Mouse (Mus musculus) C2C12 (cell line): ENCODE data around the gene Amdhd2.

Source experiments
- CTCF ChIP-seq: IDR thresholded peaks from one replicate; pipeline ENCODE4 v1.5.1; 2011; ENCODE audit not compliant: control insufficient read depth, insufficient read depth, insufficient read length
- MAX ChIP-seq: IDR thresholded peaks from one replicate; pipeline ENCODE4 v1.6.1; 2011; ENCODE audit warnings: mild to moderate bottlenecking, control low read depth
- MYOD1 ChIP-seq: IDR thresholded peaks from one replicate; pipeline ENCODE4 v1.6.1; 2011; ENCODE audit warnings: low read depth; ENCODE audit not compliant: control insufficient read depth, insufficient read length
- MYOG ChIP-seq: IDR thresholded peaks from one replicate; pipeline ENCODE4 v1.6.1; 2011; ENCODE audit not compliant: control insufficient read depth, insufficient read length; ENCODE audit errors: extremely low read depth

DNA sequence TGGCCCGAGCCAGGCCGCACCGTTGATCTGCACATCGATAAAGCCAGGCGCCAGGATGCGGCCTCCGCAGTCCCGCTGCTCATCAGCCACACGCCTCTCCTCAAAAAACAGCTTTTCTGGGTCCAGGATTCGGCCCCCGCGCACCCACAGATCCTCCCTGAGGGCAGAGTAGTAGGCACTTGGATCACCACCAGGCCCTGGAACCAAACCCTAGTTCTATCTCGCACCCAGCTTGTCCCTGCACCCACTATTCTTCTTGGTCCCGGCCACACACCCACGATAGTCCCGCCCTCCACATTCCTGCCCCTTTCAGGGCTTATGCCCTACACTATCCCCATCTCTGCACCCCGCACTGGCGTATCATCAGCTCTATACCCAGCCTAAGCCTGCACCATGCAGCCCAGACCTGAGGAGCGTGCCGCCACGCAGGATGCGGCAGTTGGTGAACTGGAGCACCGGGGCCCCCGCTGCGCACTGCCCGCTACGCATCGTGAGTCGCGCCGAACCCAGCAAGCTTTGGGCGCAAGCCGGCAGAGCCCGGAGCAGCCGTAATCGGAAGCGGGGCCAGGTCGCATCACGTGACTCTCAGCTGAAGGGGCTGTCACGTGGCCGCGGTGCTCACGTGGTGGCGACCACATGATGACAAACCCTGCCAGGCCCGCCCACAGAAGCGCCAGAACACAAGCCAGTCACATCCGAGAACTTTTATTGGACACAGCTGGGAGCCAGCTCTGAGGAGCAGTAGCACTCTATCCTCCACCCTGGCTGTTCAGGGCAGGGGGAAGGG, at the start of gene Amdhd2:
- no peak for TF ChIP-seq MYOG
- TF ChIP-seq MAX, result peak; percentile 17
- TF ChIP-seq CTCF, result no peak
- TF ChIP-seq MYOD1, result no peak
